Mouse (Mus musculus) cerebellum, adult 2 months (tissue): ENCODE results near the gene Hoxb4. TPM values are rescaled to one million over a fixed set of nuclear protein-coding genes. Genes with fewer than 3 reads are reported as not detected.

Experiments
- DNase-seq, 2 experiments: peaks; one replicate each; pipeline ENCODE4 v3.0.0; 2021
- H3K27ac ChIP-seq: fragments of 200-500 bp; 2 replicates; pipeline ENCODE4 v1.5.1; 2012; ENCODE audit warnings: low read length, control low read depth, inconsistent platforms; ENCODE audit not compliant: insufficient read depth
- H3K27me3 ChIP-seq: fragments of 200-500 bp; 2 replicates; pipeline ENCODE4 v1.6.1; 2012; ENCODE audit warnings: inconsistent platforms, mild to moderate bottlenecking, low read length, moderate library complexity; ENCODE audit not compliant: control insufficient read depth, insufficient read depth
- H3K4me1 ChIP-seq: fragments of 200-500 bp; 2 replicates; pipeline ENCODE4 v1.6.1; 2011; ENCODE audit warnings: low read length; ENCODE audit not compliant: control insufficient read depth, insufficient read depth
- H3K4me3 ChIP-seq: fragments of 200-500 bp; replicated peaks from 2 replicates; pipeline ENCODE3; 2011; ENCODE audit warnings: mild to moderate bottlenecking, low read depth, low read length, control low read depth; ENCODE audit not compliant: insufficient read depth
- CTCF ChIP-seq: fragments of 200-500 bp; IDR thresholded peaks from 2 replicates; pipeline ENCODE4 v1.5.1; 2011; ENCODE audit warnings: low read depth, mild to moderate bottlenecking, control low read depth, low read length, moderate library complexity, borderline replicate concordance; ENCODE audit not compliant: insufficient read depth
- POLR2A ChIP-seq: fragments of 200-500 bp; IDR thresholded peaks from 2 replicates; pipeline ENCODE4 v1.6.1; 2011; ENCODE audit warnings: low read length, control low read depth, borderline replicate concordance; ENCODE audit not compliant: insufficient read depth
- WGBS: fragments of 180-500 bp; shearing (Covaris S2); methylation state at CpG from one replicate; pipeline ENCODE4 v1.1.7; 2018; 5-methylcytosine and 5-hydroxymethylcytosine counted together
- polyA plus RNA-seq: library from polyadenylated mRNA; depleted of rRNA; stranded (reverse); fragments of >200 nt; gene quantifications from 2 replicates; pipeline ENCODE4 v1.2.3, GENCODE M21; 2012; rRNA removed

The Hoxb4 gene
- polyA plus RNA-seq, 1 experiment: 1.5 TPM

- no peaks in the 10 kb centered on the region for H3K4me1 ChIP-seq
- no peak overlapping the region for H3K27ac ChIP-seq
- no peak overlapping the region for H3K4me3 ChIP-seq
- WGBS: 2% methylated on average over 47 of the region's 47 CpGs
- DNase-seq: no peak
- H3K27me3 ChIP-seq: peaks cover 2% of the 10 kb centered on the region; the same call in 1 of the 2 replicates
- TF ChIP-seq CTCF: no peak
- no peak for TF ChIP-seq POLR2A
Observed at GRCm38 (mm10) chr11:96366092-96367041, 48.3 kb downstream of the Hoxb4 start.

GRCm38 (mm10) chr11:96367141-96367540 is 49.1 kb downstream of the Hoxb4 start:
- TF ChIP-seq POLR2A (no peak), CTCF (no peak)
- Histone ChIP-seq H3K4me1 (no peaks in the 10 kb centered on the region), H3K4me3 (no peak overlapping the region), H3K27me3 (peaks cover 2% of the 10 kb centered on the region; the same call in 1 of the 2 replicates), H3K27ac (no peak overlapping the region)
- DNase-seq: no peak
- 8% methylated on average over 6 of the region's 6 CpGs for WGBS

- H3K27me3 ChIP-seq: peaks cover 2% of the 10 kb centered on the region; the same call in 1 of the 2 replicates
- no peak for DNase-seq
- no peak overlapping the region for H3K4me3 ChIP-seq
- H3K27ac ChIP-seq: no peak overlapping the region
- no peaks in the 10 kb centered on the region for H3K4me1 ChIP-seq
- TF ChIP-seq CTCF (no peak), POLR2A (no peak)
- 4% methylated on average over 5 of the region's 5 CpGs for WGBS
Observed at GRCm38 (mm10) chr11:96368686-96369085, 50.6 kb downstream of the Hoxb4 start.

GRCm38 (mm10) chr11:96369140-96369539 is 51.1 kb downstream of the Hoxb4 start:
- WGBS: 5% methylated on average over 7 of the region's 7 CpGs
- peaks cover 2% of the 10 kb centered on the region; the same call in 1 of the 2 replicates for H3K27me3 ChIP-seq
- DNase-seq: no peak

More at GRCm38 (mm10) chr11:96369140-96369539, 51.1 kb downstream of the Hoxb4 start:
- H3K4me1 ChIP-seq: no peaks in the 10 kb centered on the region
- no peak overlapping the region for H3K4me3 ChIP-seq
- H3K27ac ChIP-seq: no peak overlapping the region
- TF ChIP-seq CTCF (no peak), POLR2A (no peak)

Other genes starting within 250 kb of the Hoxb4 start
- gene Atp5g1, start 242.6 kb upstream of the Hoxb4 start, polyA plus RNA-seq: 696 and 758 TPM in 2 replicates
- gene Calcoco2, start 206.3 kb upstream of the Hoxb4 start, polyA plus RNA-seq: 0.08 TPM in 1 of 2 replicates, not detected in the other
- 0.39 and 0.52 TPM in 2 replicates for gene Ttll6, start 184.5 kb upstream of the Hoxb4 start, polyA plus RNA-seq
- gene Hoxb13, start 124.0 kb upstream of the Hoxb4 start, polyA plus RNA-seq: not detected in 2 replicates
- not detected in 2 replicates for gene Hoxb9, start 46.8 kb upstream of the Hoxb4 start, polyA plus RNA-seq
- 0.11 and 1.0 TPM in 2 replicates for gene Hoxb8, start 36.4 kb upstream of the Hoxb4 start, polyA plus RNA-seq
- 0.11 TPM in 1 of 2 replicates, not detected in the other for gene Hoxb7, start 31.6 kb upstream of the Hoxb4 start, polyA plus RNA-seq
- 1.5 and 3.2 TPM in 2 replicates for gene Hoxb6, start 25.8 kb upstream of the Hoxb4 start, polyA plus RNA-seq
- 6.8 and 9.3 TPM in 2 replicates for gene Hoxb5, start 14.9 kb upstream of the Hoxb4 start, polyA plus RNA-seq
- 5.4 and 5.5 TPM in 2 replicates for gene Hoxb3, start 5.1 kb downstream of the Hoxb4 start, polyA plus RNA-seq
- 4.2 and 4.7 TPM in 2 replicates for gene Hoxb2, start 32.3 kb downstream of the Hoxb4 start, polyA plus RNA-seq
- 0.06 TPM in 1 of 2 replicates, not detected in the other for gene Hoxb1, start 47.5 kb downstream of the Hoxb4 start, polyA plus RNA-seq
- 0.98 and 1.5 TPM in 2 replicates for gene Skap1, start 146.3 kb downstream of the Hoxb4 start, polyA plus RNA-seq